Mouse (Mus musculus) testis, adult 2 months (tissue): ENCODE results near the gene Aqp7.

Experiments used
- CTCF ChIP-seq: fragments of 200-500 bp; IDR thresholded peaks from 2 replicates; pipeline ENCODE4 v1.5.1; 2012; ENCODE audit warnings: low read depth, mild to moderate bottlenecking, inconsistent platforms, low read length, moderate library complexity; ENCODE audit not compliant: control insufficient read depth, insufficient read depth, insufficient replicate concordance
- POLR2A ChIP-seq: fragments of 200-500 bp; IDR thresholded peaks from 2 replicates; pipeline ENCODE4 v1.6.1; 2012; ENCODE audit warnings: low read depth, mild to moderate bottlenecking, inconsistent platforms, low read length, moderate library complexity; ENCODE audit not compliant: control insufficient read depth

GRCm38 (mm10) chr4:41037942-41038341, 10.0 kb downstream of the Aqp7 start:
- TF ChIP-seq CTCF (no peak), POLR2A (no peak)
